Mouse (Mus musculus): ENCODE data around the gene Lmtk2.

Gene Lmtk2

GRCm38 (mm10) chr5:144100149-144100935 lies at the start of gene Lmtk2:
Gene Lmtk2 (plus strand): TSS chr5:144100436.
- peak; percentile 91 for DNase-seq (ENCODE audit: low read depth, low spot score)

- DNase-seq (ENCODE audit: low read depth, low spot score): no peak
These were observed 49.0 kb upstream of the Lmtk2 start for GRCm38 (mm10) chr5:144051268-144051667.

- no peak for DNase-seq (ENCODE audit: low read depth, low spot score)
These were observed 46.8 kb upstream of the Lmtk2 start for GRCm38 (mm10) chr5:144053450-144053849.

- no peak for DNase-seq (ENCODE audit: low read depth, low spot score)
These were observed 45.9 kb upstream of the Lmtk2 start for GRCm38 (mm10) chr5:144054340-144054739.

- no peak for DNase-seq (ENCODE audit: low read depth, low spot score)
These were observed 36.1 kb upstream of the Lmtk2 start for GRCm38 (mm10) chr5:144064093-144064492.

- no peak for DNase-seq (ENCODE audit: low read depth, low spot score)
These were observed 34.2 kb upstream of the Lmtk2 start for GRCm38 (mm10) chr5:144066036-144066435.

- DNase-seq (ENCODE audit: low read depth, low spot score): no peak
These were observed 30.2 kb upstream of the Lmtk2 start for GRCm38 (mm10) chr5:144070064-144070463.

GRCm38 (mm10) chr5:144071249-144071648 lies 29.0 kb upstream of the Lmtk2 start:
- no peak for DNase-seq (ENCODE audit: low read depth, low spot score)

GRCm38 (mm10) chr5:144077541-144077940 lies 22.7 kb upstream of the Lmtk2 start:
- DNase-seq (ENCODE audit: low read depth, low spot score): no peak

GRCm38 (mm10) chr5:144080886-144081285 lies 19.4 kb upstream of the Lmtk2 start:
- no peak for DNase-seq (ENCODE audit: low read depth, low spot score)

- no peak for DNase-seq (ENCODE audit: low read depth, low spot score)
These were observed 18.2 kb upstream of the Lmtk2 start for GRCm38 (mm10) chr5:144082006-144082405.

GRCm38 (mm10) chr5:144083521-144083920 lies 16.7 kb upstream of the Lmtk2 start:
- no peak for DNase-seq (ENCODE audit: low read depth, low spot score)

- no peak for DNase-seq (ENCODE audit: low read depth, low spot score)
These were observed 16.0 kb upstream of the Lmtk2 start for GRCm38 (mm10) chr5:144084271-144084670.

GRCm38 (mm10) chr5:144085696-144086095 lies 14.5 kb upstream of the Lmtk2 start:
- no peak for DNase-seq (ENCODE audit: low read depth, low spot score)

GRCm38 (mm10) chr5:144086494-144086893 lies 13.7 kb upstream of the Lmtk2 start:
- DNase-seq (ENCODE audit: low read depth, low spot score): no peak

GRCm38 (mm10) chr5:144088354-144088753 lies 11.9 kb upstream of the Lmtk2 start:
- DNase-seq (ENCODE audit: low read depth, low spot score): no peak

GRCm38 (mm10) chr5:144095461-144095970 lies 4.7 kb upstream of the Lmtk2 start:
- no peak for DNase-seq (ENCODE audit: low read depth, low spot score)

- DNase-seq (ENCODE audit: low read depth, low spot score): no peak
These were observed 2.2 kb upstream of the Lmtk2 start for GRCm38 (mm10) chr5:144097902-144098639.

- DNase-seq (ENCODE audit: low read depth, low spot score): no peak
These were observed 1.7 kb upstream of the Lmtk2 start for GRCm38 (mm10) chr5:144098640-144098929.

GRCm38 (mm10) chr5:144100948-144101347 lies 712 bp downstream of the Lmtk2 start:
- no peak for DNase-seq (ENCODE audit: low read depth, low spot score)

- DNase-seq (ENCODE audit: low read depth, low spot score): no peak
These were observed 4.8 kb downstream of the Lmtk2 start for GRCm38 (mm10) chr5:144105070-144105469.

GRCm38 (mm10) chr5:144105471-144106129 lies 5.4 kb downstream of the Lmtk2 start:
- no peak for DNase-seq (ENCODE audit: low read depth, low spot score)

Measured in c-Kit-negative CD71-positive TER-119-positive erythroid progenitor cells, embryonic 14.5 days (primary cell).